Mouse (Mus musculus) small intestine, adult 2 months (tissue): ENCODE data around the gene Dnase1.

Experiments
- CTCF ChIP-seq: fragments of 200-500 bp; IDR thresholded peaks from 2 replicates; pipeline ENCODE4 v1.5.1; 2012; ENCODE audit warnings: low read depth, mild to moderate bottlenecking, control low read depth, inconsistent platforms, low read length, moderate library complexity, mixed read lengths; ENCODE audit not compliant: insufficient replicate concordance, insufficient read length; ENCODE audit errors: extremely low read depth
- POLR2A ChIP-seq: fragments of 200-500 bp; IDR thresholded peaks from 2 replicates; pipeline ENCODE4 v1.6.1; 2012; ENCODE audit warnings: low read depth, mild to moderate bottlenecking, control low read depth, inconsistent platforms, low read length, moderate library complexity

- TF ChIP-seq CTCF (no peak), POLR2A (no peak)
Measured at GRCm38 (mm10) chr16:4014040-4014668, 22.6 kb upstream of the Dnase1 start.
